Mouse (Mus musculus): ENCODE data around the gene Slc16a5.

GRCm38 (mm10) chr11:115463397-115463796 is 1.1 kb downstream of the Slc16a5 start:
- TF ChIP-seq USF2 (IDR thresholded peaks at IDR 0.05; ENCODE audit: borderline replicate concordance in 1 of 2, insufficient read depth in 1 of 2, low read depth in 1 of 2, low read length in 2 of 2) (no peak), BHLHE40 (IDR thresholded peaks at IDR 0.05; ENCODE audit: borderline replicate concordance, low read depth, low read length) (no peak), CTCF (IDR thresholded peaks at IDR 0.05 in 2 of 3, conservative IDR thresholded peaks at IDR 0.05 in 1 of 3; ENCODE audit: control insufficient read depth in 1 of 3, insufficient read depth in 1 of 3, low read depth in 2 of 3, low read length in 3 of 3, poor library complexity in 1 of 3, severe bottlenecking in 1 of 3) (no peak), MAX (IDR thresholded peaks at IDR 0.05; ENCODE audit: low read length) (no peak), MAFK (IDR thresholded peaks at IDR 0.05; ENCODE audit: borderline replicate concordance, low read depth, low read length) (no peak), JUND (IDR thresholded peaks at IDR 0.05; ENCODE audit: low read depth, low read length) (no peak), RCOR1 (IDR thresholded peaks at IDR 0.05; ENCODE audit: low read depth, low read length) (no peak), HCFC1 (IDR thresholded peaks at IDR 0.05; ENCODE audit: low read depth, low read length) (no peak), POLR2A (IDR thresholded peaks at IDR 0.05; ENCODE audit: control insufficient read depth in 1 of 2, insufficient read depth in 1 of 2, low read depth in 1 of 2, low read length in 2 of 2, poor library complexity in 1 of 2) (no peak), POLR2AphosphoS2 (IDR thresholded peaks at IDR 0.05; ENCODE audit: low read length) (no peak), USF1 (IDR thresholded peaks at IDR 0.05; ENCODE audit: low read depth, low read length) (no peak), SIN3A (IDR thresholded peaks at IDR 0.05; ENCODE audit: low read length) (no peak), ZNF384 (IDR thresholded peaks at IDR 0.05; ENCODE audit: low read depth, low read length) (no peak)
